Mouse (Mus musculus) CH12.LX (cell line): ENCODE results near the gene Syn3.

Source experiments
- CHD2 ChIP-seq: IDR thresholded peaks from 2 replicates; pipeline ENCODE4 v1.6.1; 2011; ENCODE audit warnings: low read length, improper control_type of control experiment
- CTCF ChIP-seq, 2 experiments: IDR thresholded peaks in 1 of 2; conservative IDR thresholded peaks in 1 of 2; 2 replicates each; pipeline ENCODE4 v1.5.1; 2011 to 2012; ENCODE audit warnings: low read depth in 2 of 2, low read length in 2 of 2, improper control_type of control experiment in 1 of 2, inconsistent platforms in 1 of 2, mild to moderate bottlenecking in 1 of 2, moderate library complexity in 1 of 2
- MAZ ChIP-seq: IDR thresholded peaks from 2 replicates; pipeline ENCODE4 v1.6.1; 2012; ENCODE audit warnings: low read depth, mild to moderate bottlenecking, inconsistent platforms, low read length, improper control_type of control experiment, moderate library complexity
- POLR2A ChIP-seq: IDR thresholded peaks from 2 replicates; pipeline ENCODE4 v1.6.1; 2011; ENCODE audit warnings: low read depth, mild to moderate bottlenecking, improper control_type of control experiment, low read length
- POLR2AphosphoS2 ChIP-seq: IDR thresholded peaks from 2 replicates; pipeline ENCODE4 v1.6.1; 2011; ENCODE audit warnings: low read depth, low read length, improper control_type of control experiment
- RAD21 ChIP-seq: IDR thresholded peaks from 2 replicates; pipeline ENCODE4 v1.6.1; 2011; ENCODE audit warnings: low read depth, mild to moderate bottlenecking, low read length, improper control_type of control experiment, moderate library complexity

DNA sequence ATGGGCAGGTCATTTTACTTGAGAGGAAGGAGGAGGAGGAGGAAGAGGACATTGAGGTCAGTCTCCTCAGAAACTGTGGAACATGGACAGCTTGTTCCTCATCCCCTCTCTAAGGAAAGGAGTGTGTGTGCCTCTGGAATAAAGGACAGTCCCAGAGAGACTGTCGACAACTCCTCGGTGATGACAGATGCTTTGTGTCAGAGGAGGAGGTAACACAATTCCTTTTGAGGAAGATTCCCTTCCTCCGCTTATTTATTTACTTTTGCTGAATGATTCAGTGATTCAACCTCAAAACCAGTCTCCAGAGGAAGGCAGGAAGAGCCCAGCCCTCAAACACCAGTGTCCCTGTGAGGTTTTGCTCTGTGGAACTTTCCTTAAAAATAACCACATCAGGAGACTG is 228.4 kb downstream of the Syn3 start:
- TF ChIP-seq CTCF (conservative IDR thresholded peaks at IDR 0.05 in 1 of 2, IDR thresholded peaks at IDR 0.05 in 1 of 2; ENCODE audit: low read depth in 2 of 2, low read length in 2 of 2) (no peak), MAZ (no peak), CHD2 (no peak), POLR2A (no peak), RAD21 (no peak), POLR2AphosphoS2 (no peak)
